Mouse (Mus musculus): ENCODE results near the gene Tctn3.

The Tctn3 gene

GRCm38 (mm10) chr19:40611830-40612506 lies at the start of gene Tctn3, which contains the start of gene Entpd1:
Gene Tctn3, minus strand, starts transcription at chr19:40612233.
Gene Entpd1, plus strand, starts transcription at chr19:40612366.
- in situ Hi-C loops (cut with MboI), result loop anchor here (5.0 kb wide), 1 partner anchor 110 kb away; no protein-coding TSS in a partner anchor

- in situ Hi-C loops (cut with MboI), result no loop called here
Measured at GRCm38 (mm10) chr19:40661108-40661507, 49.1 kb upstream of the Tctn3 start.

DNA sequence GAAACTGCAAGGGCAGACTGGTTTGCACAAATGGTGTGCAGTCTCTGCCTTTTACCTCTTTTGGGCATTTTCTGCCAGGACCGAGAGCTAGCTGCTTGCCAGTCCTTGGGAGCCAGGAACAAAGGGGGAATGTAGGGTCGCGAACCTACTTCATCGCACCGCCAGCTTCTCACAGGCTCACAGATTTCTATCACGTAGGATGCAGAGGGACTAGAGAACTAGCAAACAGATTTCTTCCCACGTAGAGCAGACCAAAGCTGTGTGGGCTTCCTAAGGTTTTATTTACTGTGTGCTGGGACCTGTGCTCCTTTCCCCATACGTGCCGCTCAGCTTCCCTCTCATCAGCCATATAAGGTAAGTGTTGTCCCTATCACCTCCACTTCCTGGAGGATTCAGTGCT lies 48.5 kb upstream of the Tctn3 start:
- in situ Hi-C loops (cut with MboI), result no loop called here

- in situ Hi-C loops (cut with MboI), result no loop called here
Measured at GRCm38 (mm10) chr19:40659651-40660478, 47.8 kb upstream of the Tctn3 start.

- in situ Hi-C loops (cut with MboI), result no loop called here
Measured at GRCm38 (mm10) chr19:40658935-40659334, 46.9 kb upstream of the Tctn3 start.

GRCm38 (mm10) chr19:40658281-40658680 lies 46.2 kb upstream of the Tctn3 start:
- in situ Hi-C loops (cut with MboI), result no loop called here

- in situ Hi-C loops (cut with MboI), result no loop called here
Measured at GRCm38 (mm10) chr19:40656207-40656606, 44.2 kb upstream of the Tctn3 start.

DNA sequence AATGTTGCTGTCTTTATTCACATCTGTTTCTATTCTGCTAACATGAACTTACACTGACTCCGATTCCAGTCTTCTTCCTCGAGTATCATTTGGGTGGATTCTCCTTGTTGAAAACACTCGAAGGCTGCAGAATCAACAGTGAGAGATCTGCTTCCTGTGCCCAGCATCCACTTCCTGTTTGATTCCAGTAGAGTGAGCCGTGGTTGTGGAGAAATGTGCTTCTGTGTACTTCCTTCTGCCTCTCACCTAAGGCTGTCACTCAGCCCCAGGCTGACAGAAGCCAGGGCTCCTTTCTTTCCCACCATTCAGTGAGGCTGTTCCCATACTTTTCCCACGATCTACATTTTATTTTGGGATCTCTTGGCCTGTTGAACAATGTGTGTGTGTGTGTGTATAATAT lies 38.1 kb upstream of the Tctn3 start:
- in situ Hi-C loops (cut with MboI), result no loop called here

DNA sequence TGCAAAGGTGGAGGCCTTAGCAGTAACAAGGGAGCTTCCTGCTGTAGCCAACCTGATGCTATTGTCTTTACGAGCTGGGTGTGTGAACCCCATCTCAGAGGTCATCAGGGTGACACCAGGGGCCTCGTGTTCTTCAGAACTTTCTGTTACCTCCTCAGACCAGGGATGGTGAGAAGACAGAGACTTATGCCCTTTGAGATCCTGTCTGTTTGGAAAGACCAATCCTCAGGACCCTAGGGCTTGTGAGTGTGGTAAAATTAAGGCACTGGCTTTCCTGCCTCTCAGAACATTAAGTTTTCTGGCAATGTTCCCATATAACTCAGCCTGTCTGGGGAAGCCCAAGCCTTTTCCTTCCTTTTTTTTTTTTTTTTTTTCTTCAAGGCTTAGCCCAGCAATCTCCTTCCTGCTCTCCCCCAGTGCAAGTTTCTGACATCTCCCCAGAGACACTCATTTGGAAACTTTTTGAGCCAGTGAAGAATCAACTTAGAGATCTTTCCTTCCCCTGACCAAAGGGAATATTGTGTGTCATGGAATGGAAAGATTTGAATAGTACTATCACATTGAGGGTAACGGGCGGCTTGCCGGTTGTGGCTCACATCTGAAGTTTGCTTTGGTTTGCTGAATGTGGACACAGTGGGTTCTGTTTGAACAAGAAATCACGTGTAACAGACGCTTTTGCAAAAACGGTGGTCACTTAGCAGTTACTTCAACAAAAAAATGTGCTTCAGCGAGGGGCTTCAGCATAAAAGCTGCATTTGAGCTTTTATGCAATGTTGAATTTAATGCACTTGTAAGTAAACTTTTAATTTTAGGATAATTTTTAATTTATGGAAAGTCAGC lies 35.5 kb upstream of the Tctn3 start:
- in situ Hi-C loops (cut with MboI), result no loop called here

DNA sequence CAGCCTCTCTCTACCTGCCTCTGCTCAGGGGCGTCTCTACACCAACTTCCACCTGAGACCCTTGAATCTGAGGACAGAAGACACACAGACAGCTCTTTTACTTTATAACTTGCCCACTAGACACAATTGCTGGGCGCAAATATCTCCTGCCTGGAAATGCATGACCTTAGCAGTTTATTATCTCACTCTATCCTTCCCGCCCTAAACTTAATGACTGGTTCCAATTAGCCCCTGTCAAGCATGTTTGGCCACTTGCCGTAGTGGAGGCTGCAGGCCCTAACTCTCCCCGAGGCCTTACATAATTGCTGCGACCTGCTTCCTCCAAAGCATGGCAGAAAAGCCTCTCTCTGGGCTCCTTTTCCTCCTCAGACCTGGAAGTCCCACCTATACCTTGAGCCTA lies 34.3 kb upstream of the Tctn3 start:
- in situ Hi-C loops (cut with MboI), result no loop called here

DNA sequence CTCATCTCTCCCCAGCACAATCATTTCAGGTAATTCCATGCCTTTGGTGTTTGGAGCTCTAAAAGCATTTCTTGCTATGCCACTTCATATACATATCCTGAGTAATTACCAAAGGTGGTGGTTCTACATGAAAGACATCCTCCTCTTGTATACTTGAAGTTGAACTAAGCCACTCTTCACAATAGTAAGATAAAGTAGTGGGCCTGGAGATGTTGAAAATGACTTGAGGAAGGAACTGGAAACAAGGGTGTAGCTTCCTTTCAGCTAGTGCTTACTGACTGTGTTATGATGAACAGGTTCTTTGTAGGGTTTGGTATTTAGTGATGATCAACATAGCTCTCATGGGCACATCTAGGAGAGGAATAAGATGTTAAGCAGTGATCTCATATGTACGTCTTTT lies 31.8 kb upstream of the Tctn3 start:
- in situ Hi-C loops (cut with MboI), result no loop called here

GRCm38 (mm10) chr19:40640799-40641198 lies 28.8 kb upstream of the Tctn3 start:
- in situ Hi-C loops (cut with MboI), result no loop called here

DNA sequence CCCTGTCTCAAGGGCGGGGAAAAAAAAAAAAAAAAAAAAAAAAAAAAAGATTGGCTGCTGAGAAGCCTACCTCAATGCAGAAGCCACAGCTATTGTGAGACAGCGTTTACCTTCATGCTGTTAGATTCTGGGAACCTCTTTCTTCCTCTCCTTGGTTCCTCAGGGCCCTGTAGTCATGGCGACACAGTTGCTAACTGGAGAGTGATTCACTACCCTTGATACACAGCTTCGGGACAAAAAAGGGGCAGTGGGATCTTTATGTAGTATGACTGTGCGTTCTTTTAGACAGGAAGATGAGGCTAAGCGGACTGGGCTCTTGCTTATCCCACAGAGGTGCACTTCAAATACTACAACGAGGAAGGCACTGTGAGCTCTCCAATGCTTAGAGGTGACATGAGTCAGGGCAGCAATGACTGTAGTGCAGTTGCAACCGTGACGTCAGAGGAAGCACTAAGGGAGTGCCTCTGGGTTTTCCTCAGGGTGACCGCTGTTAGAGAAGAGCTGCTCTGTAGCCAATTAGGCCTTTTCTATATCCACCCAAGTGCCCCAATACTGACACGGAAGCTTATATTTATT lies 27.8 kb upstream of the Tctn3 start:
- in situ Hi-C loops (cut with MboI), result no loop called here

- in situ Hi-C loops (cut with MboI), result no loop called here
Measured at GRCm38 (mm10) chr19:40638582-40638981, 26.5 kb upstream of the Tctn3 start.

- in situ Hi-C loops (cut with MboI), result no loop called here
Measured at GRCm38 (mm10) chr19:40637601-40638000, 25.6 kb upstream of the Tctn3 start.

GRCm38 (mm10) chr19:40637091-40637490 lies 25.1 kb upstream of the Tctn3 start:
- in situ Hi-C loops (cut with MboI), result no loop called here

- in situ Hi-C loops (cut with MboI), result no loop called here
Measured at GRCm38 (mm10) chr19:40633144-40633543, 21.1 kb upstream of the Tctn3 start.

- in situ Hi-C loops (cut with MboI), result no loop called here
Measured at GRCm38 (mm10) chr19:40632668-40633067, 20.6 kb upstream of the Tctn3 start.

DNA sequence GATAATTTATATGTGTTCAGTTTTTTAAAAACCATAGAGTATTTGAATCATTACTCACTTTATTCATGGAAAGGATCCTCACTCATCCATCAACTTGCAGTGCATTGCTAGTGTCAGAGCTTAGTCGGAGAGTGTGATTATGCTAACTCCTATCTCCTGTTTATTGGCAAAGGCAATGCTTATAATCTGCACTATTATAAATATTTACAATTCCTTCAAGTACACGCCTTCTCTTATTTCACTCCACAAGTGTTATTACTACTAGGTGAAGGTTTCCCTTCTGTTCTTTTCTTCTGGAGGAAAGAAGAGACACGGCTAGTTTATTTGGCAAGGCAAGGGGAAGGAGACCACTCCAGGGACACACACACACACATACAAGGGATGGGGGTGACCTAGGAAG lies 20.2 kb upstream of the Tctn3 start:
- in situ Hi-C loops (cut with MboI), result no loop called here

- in situ Hi-C loops (cut with MboI), result no loop called here
Measured at GRCm38 (mm10) chr19:40630606-40631005, 18.6 kb upstream of the Tctn3 start.

DNA sequence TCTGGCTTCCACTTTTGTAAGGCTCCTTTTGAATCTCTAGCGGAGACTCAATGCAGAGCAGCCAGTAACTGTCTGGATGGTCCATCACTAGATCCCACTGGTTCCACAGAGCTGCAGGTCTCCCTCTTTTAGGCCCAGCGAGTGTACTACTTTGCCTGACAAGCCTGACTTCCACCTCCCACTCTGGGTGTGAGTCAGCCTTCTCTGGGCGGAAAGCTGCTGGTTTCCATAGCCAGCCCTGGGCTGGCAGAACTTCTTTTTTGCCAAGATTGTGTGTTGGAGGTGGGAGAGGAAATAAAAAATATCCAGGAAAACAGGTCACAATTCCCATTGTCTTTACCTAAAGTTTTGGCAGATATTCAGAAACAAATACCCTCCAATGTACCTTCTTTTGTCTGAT lies 18.1 kb upstream of the Tctn3 start:
- in situ Hi-C loops (cut with MboI), result no loop called here

DNA sequence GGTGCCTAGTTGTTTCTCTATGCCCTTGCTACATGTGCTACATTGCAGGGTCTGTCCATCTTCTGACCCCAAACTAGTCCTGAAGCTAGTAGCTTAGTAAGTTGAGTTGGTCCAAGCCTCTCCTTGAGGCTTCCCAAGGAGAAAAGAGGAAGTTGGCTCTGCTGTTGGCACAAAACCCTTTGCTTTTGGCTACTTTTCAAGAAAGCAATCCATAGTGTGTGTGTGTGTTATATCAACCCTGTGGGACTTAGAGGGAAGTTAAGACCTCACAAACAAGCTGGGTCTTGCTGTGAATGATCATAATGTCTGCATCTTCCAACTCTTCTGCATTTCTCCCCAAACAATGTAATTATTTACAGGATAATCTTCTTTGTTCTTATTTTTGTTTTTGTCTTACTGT lies 16.9 kb upstream of the Tctn3 start:
- in situ Hi-C loops (cut with MboI), result no loop called here
